Mouse (Mus musculus) layer of hippocampus, adult 11-12 months (tissue): ENCODE data around the gene Gm21962.
"Not testable (repeated sequence)": the region's sequence is repeated elsewhere in the genome, so short reads cannot be mapped to it uniquely, and the experiment has no call there.

ENCODE experiments used
- DNase-seq: peaks from one replicate; pipeline ENCODE4 v3.0.0; 2022; ENCODE audit warnings: low spot score

Gene Gm21962

GRCm38 (mm10) chr3:137671224-137671623, at the start of gene Gm21962:
Gene Gm21962 (plus strand): TSS chr3:137671524.
- DNase-seq, result not testable (repeated sequence)

DNA sequence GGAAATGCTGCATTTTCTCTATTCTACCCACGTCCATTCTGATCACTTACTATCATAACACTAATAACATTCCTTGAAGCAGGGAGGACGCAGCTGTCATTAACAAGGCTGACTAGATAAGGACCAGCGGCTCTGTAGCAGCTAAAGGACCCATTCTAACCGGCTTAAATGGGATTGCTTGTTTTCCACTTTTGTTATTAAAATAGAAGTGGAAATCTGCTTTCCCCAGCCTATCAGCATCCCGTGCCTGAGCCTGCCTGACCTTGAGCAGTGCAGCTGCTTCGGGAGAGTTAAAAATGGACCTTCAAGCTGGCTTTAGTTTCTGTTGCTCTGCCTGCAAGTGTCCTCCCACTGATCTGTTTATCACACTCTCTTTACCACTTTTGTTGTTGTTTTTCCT, 49.2 kb upstream of the Gm21962 start:
- DNase-seq, result no peak

DNA sequence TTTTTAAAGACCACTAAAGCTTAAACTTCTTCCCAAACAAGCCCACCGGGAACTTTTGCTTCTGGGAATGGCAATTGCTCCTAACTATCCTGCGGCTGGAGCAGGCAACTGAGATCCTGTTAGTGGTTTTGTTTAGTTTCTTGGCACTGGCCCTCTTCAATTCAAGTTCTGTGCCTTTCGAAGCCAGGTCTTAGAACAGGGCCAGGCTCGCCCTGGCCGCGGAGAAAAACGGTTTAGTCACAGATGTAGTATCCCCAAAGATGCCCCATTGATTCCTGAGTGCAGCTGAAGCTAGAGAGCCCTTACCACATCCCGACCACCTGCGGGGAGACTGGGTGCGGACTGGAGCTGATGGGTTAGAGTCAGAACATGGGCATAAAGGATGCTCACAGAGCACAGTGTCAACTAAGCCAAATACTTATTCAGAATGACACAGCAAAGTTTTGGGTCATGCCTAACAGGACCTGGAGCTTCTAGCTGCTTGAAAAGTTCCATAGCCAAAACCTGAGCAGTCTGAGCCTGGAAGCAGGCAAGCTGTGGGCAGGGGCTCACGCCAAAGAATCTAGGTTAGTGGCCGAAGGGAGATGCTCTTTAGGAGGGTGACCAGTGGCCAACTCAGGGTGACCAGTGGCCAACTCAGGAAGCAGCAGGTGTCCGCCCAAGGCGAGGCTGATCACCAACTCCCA, 48.3 kb upstream of the Gm21962 start:
- peak; percentile 11 for DNase-seq

GRCm38 (mm10) chr3:137623581-137624362, 47.6 kb upstream of the Gm21962 start:
- DNase-seq, result peak; percentile 41

DNA sequence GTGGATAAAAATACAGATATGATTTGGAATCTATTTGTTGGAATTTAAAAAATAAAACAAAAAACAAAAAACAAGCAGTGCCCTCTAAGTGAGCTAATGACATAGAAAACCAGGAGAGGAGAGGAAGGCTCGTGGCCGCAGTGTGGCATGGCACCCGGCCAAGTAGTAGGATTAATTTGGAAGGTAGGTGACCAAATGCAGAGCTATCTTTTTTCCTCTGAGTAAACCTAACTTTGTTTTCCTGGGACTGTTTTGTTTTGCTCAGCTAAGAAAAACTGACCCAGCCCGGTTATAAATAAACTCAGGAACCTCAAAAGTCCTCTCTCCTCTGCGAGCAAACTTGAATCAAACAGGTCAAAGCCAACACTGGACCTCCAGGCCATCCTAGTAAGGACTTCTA, 46.3 kb upstream of the Gm21962 start:
- no peak for DNase-seq

GRCm38 (mm10) chr3:137633726-137634125, 37.6 kb upstream of the Gm21962 start:
- no peak for DNase-seq

DNA sequence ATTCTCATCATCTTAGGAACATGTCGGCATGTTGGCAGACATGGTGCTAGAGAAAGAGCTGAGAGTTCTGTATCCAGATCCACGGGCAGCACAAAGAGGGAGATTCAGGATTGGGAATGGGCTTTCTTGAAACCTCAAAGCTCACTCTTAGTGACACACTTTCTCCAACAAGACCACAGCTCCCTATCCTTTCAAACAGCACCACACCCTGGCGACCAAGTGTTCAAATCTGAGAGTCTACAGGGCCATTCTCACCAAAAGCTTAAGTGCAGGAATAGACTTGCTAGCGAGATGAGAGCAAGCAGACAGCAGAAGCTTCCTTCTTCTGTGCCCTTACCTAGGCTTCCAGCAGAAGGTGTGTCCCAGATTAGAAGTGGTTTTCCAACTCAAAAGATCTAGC, 34.8 kb upstream of the Gm21962 start:
- DNase-seq, result no peak

- DNase-seq, result no peak
Observed at GRCm38 (mm10) chr3:137641238-137641637, 30.1 kb upstream of the Gm21962 start.

GRCm38 (mm10) chr3:137642137-137642536, 29.2 kb upstream of the Gm21962 start:
- no peak for DNase-seq

- DNase-seq, result no peak
Observed at GRCm38 (mm10) chr3:137642568-137642967, 28.8 kb upstream of the Gm21962 start.

- DNase-seq, result no peak
Observed at GRCm38 (mm10) chr3:137644081-137644480, 27.2 kb upstream of the Gm21962 start.

DNA sequence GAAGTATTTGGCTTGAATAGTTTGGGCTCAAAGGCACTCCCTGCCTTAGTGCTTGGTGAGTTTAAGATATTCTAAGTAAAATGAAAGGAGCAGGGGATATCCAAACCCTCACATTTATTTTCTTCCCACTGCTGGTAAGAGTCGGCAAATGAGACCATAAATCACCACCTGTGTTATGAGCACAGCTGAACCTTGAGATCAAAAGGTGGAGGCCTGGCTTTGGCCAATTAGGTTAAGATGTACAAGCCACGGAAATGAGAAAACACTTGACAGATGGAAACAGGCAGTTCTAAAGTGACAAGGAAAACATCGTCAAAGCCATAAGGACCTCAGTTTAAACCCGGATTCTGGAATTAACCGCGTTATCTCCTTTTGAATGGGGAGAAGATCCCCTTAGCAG, 26.4 kb upstream of the Gm21962 start:
- DNase-seq, result no peak

- peak; percentile 47 for DNase-seq
Observed at GRCm38 (mm10) chr3:137647427-137648100, 23.8 kb upstream of the Gm21962 start.

DNA sequence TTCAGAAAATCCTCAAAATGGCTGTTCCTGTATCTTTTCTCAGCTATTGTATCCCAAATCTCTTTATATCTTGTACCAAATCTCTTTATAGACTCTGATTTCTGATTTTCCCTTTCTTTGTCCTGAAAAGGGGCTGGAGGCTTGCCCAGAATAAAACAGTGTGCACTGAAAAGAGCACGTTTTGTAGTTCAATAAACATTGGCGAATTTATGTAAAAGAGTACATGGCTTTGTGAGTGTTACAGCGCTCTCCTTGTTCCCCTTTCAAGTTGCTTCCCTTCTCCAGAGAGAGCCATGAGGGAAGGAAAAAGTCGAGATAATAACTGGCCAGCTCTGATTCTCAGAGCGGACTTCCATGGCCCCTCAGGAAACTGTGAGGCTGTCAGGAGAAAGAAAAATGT, 22.2 kb upstream of the Gm21962 start:
- DNase-seq, result no peak

DNA sequence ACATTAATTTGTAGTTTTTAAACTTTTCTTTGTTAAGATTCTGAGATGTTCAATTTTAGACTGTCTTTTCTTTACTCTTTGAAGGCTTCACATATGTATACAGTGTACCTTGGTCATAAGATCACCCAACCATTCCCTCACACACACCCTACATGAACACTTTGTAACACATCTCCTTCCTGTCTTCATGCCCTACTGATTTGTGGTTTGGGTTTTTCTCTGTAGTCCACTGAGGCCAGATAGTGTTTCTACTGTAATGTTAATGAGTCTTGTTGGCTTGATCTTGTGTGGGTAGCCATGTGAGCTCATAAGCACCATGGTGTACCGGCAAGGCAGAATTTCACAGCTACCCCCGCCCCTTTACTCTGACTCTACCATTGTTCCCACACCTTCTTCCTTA, 18.5 kb upstream of the Gm21962 start:
- no peak for DNase-seq

- DNase-seq, result peak; percentile 53
Observed at GRCm38 (mm10) chr3:137680923-137681322, 9.6 kb downstream of the Gm21962 start.

GRCm38 (mm10) chr3:137682911-137683806, 11.8 kb downstream of the Gm21962 start:
- DNase-seq, result peak; percentile 50

DNA sequence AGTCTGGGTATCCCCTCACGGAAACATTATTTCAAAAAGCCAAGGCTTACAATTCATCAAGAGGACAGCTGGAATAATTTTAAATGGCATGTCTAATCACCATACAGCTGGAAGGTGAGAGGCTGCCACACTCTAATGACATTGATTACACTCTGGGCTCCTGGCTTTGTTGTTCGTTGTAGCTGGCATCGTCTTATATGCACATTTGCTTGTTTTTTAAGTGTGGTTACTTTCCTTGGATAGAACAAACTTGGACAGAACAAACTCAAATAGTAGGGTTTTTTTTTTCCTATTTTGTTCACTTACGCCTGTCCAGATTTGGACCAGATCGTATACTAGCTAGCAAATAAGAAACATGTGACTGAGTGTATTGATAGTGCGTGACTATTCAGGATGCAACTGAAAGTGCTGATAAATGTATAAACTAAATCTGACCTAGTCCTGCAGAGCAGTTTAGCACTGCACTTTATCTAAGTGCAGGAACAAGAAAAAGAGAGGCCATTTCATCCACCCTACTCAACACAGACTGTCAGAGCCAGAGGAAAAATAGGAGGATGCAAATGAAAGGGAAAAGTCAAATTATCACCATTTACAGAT, 12.6 kb downstream of the Gm21962 start:
- DNase-seq, result no peak

- no peak for DNase-seq
Observed at GRCm38 (mm10) chr3:137686932-137687331, 15.6 kb downstream of the Gm21962 start.

- no peak for DNase-seq
Observed at GRCm38 (mm10) chr3:137691503-137691902, 20.2 kb downstream of the Gm21962 start.

DNA sequence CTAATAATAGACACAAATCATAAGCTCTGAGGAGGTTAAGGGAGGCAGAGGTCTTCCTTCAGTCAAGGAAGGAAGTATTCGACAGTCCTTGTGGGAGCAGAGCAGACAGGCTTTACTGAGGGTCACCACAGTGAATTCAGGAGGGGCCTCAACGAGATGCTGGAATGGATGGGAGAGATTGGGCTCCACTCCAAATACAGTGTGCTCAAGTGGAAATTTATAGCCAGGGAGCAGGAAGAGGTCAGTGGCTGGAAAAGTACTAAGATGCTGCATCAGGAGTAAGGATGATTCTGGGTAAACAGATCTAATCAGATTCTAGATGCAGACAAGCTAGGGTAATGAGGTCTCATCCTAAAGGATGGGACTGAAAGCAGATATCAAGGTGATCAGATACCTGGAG, 44.6 kb downstream of the Gm21962 start:
- DNase-seq, result no peak
